1 mouse cellular context compared by ENCODE assay signal in the genomic region with DNA sequence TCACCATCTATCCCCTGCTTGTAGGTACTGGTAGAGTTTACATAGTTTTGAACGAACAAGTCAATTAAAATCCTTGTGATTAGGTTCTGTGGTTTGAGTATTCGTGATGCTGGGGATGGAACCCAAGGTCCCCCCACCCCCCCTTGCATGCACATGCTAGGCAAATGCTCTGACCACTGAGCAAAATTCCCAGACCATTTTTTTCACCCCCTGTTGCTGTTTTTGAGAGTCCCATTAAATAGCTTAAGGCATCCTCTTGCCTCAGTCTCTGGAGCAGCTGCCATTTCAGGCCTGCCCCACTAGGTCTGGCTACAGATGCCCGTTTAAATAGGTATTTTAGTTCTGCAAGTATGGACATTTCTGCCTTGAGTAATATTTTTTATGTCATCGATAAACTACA.
TF ChIP-seq lines count a peak whose summit lies in the region.

No protein-coding gene starts in this region.

TF ChIP-seq in MEL, 35 proteins besides CTCF, POLR2A, EP300 and RAD21 (continued from another document):
- TF ChIP-seq RCOR1 (IDR thresholded peaks at IDR 0.05; ENCODE audit: low read depth, low read length) (no peak), MAZ (IDR thresholded peaks at IDR 0.05; ENCODE audit: low read depth, low read length) (0 out of 2 replicates have a peak, but pooled peaks have one; percentile 26), JUND (IDR thresholded peaks at IDR 0.05; ENCODE audit: low read depth, low read length) (no peak), MEF2A (IDR thresholded peaks at IDR 0.05; ENCODE audit: extremely low read depth, insufficient replicate concordance, low read depth, low read length, poor library complexity, severe bottlenecking) (no peak), TCF12 (IDR thresholded peaks at IDR 0.05; ENCODE audit: low read depth, low read length) (no peak), CHD1 (IDR thresholded peaks at IDR 0.05; ENCODE audit: low read depth, low read length) (peak; percentile 95), POLR2AphosphoS2 (IDR thresholded peaks at IDR 0.05; ENCODE audit: low read length) (no peak), GATA1 (IDR thresholded peaks at IDR 0.05; ENCODE audit: low read depth, low read length) (no peak), HCFC1 (IDR thresholded peaks at IDR 0.05; ENCODE audit: low read depth, low read length) (no peak; the same call in 1 of the 2 replicates), SIN3A (IDR thresholded peaks at IDR 0.05; ENCODE audit: low read length) (no peak), TAL1 (IDR thresholded peaks at IDR 0.05; ENCODE audit: low read length) (no peak), MAX (IDR thresholded peaks at IDR 0.05; ENCODE audit: low read length) (no peak; the same call in 1 of the 2 replicates), UBTF (IDR thresholded peaks at IDR 0.05; ENCODE audit: borderline replicate concordance, insufficient read depth, low read depth, low read length) (no peak)
